Mouse (Mus musculus): ENCODE data around the gene Camk1g. TPM values are rescaled to one million over a fixed set of nuclear protein-coding genes. Genes with fewer than 3 reads are reported as not detected.

The Camk1g gene
- polyA plus RNA-seq, 1 experiment from 2014 or later: 9.4 TPM

- H3K36me3 ChIP-seq (ENCODE audit: control insufficient read depth, insufficient read depth, low read length): no peaks in the 10 kb centered on the region
- no peaks in the 10 kb centered on the region for H3K27me3 ChIP-seq (ENCODE audit: control insufficient read depth, insufficient read depth, low read length)
- ATAC-seq (ENCODE audit: insufficient number of reproducible peaks, insufficient read depth, low FRiP score, low read depth): peak; percentile 65
- no peak overlapping the region for H3K4me2 ChIP-seq (ENCODE audit: low read length)
- no peaks in the 10 kb centered on the region for H3K9me3 ChIP-seq (ENCODE audit: control insufficient read depth, low read length)
- 15% methylated on average over 5 of the region's 5 CpGs for WGBS
- peak overlapping the region; percentile 92 to 94 for H3K27ac ChIP-seq (replicated peaks in 1 of 2; ENCODE audit: control insufficient read depth in 1 of 2, insufficient read depth in 1 of 2, low read depth in 2 of 2, low read length in 2 of 2)
- peaks cover 41 to 44% of the 10 kb centered on the region in 2 experiments for H3K4me1 ChIP-seq (ENCODE audit: control insufficient read depth in 2 of 2, insufficient read depth in 2 of 2, low read length in 2 of 2)
- peak overlapping the region; percentile 35; the same call in 1 of the 2 replicates for H3K9ac ChIP-seq (ENCODE audit: low read length)
- no peak overlapping the region for H3K4me3 ChIP-seq (ENCODE audit: control insufficient read depth in 1 of 2, insufficient read depth in 1 of 2, low read depth in 1 of 2, low read length in 2 of 2)
Measured at GRCm38 (mm10) chr1:193315705-193316357, 54.3 kb downstream of the Camk1g start.

GRCm38 (mm10) chr1:193311596-193311995 is 58.5 kb downstream of the Camk1g start:
- Histone ChIP-seq H3K36me3 (ENCODE audit: control insufficient read depth, insufficient read depth, low read length) (no peaks in the 10 kb centered on the region), H3K4me1 (ENCODE audit: control insufficient read depth in 2 of 2, insufficient read depth in 2 of 2, low read length in 2 of 2) (peaks cover 26 to 28% of the 10 kb centered on the region in 2 experiments), H3K9ac (ENCODE audit: low read length) (no peak overlapping the region), H3K27me3 (ENCODE audit: control insufficient read depth, insufficient read depth, low read length) (no peaks in the 10 kb centered on the region), H3K4me2 (ENCODE audit: low read length) (no peak overlapping the region), H3K4me3 (ENCODE audit: control insufficient read depth in 1 of 2, insufficient read depth in 1 of 2, low read depth in 1 of 2, low read length in 2 of 2) (no peak overlapping the region), H3K27ac (replicated peaks in 1 of 2; ENCODE audit: control insufficient read depth in 1 of 2, insufficient read depth in 1 of 2, low read depth in 2 of 2, low read length in 2 of 2) (no peak overlapping the region), H3K9me3 (ENCODE audit: control insufficient read depth, low read length) (no peaks in the 10 kb centered on the region)
- no peak for ATAC-seq (ENCODE audit: insufficient number of reproducible peaks, insufficient read depth, low FRiP score, low read depth)
- 22% methylated on average over 1 of the region's 1 CpGs for WGBS

GRCm38 (mm10) chr1:193310519-193311085 is 59.5 kb downstream of the Camk1g start:
- no peak overlapping the region for H3K27ac ChIP-seq (replicated peaks in 1 of 2; ENCODE audit: control insufficient read depth in 1 of 2, insufficient read depth in 1 of 2, low read depth in 2 of 2, low read length in 2 of 2)
- no peak overlapping the region for H3K4me2 ChIP-seq (ENCODE audit: low read length)
- no peak overlapping the region for H3K4me3 ChIP-seq (ENCODE audit: control insufficient read depth in 1 of 2, insufficient read depth in 1 of 2, low read depth in 1 of 2, low read length in 2 of 2)
- no peaks in the 10 kb centered on the region for H3K9me3 ChIP-seq (ENCODE audit: control insufficient read depth, low read length)
- no peaks in the 10 kb centered on the region for H3K27me3 ChIP-seq (ENCODE audit: control insufficient read depth, insufficient read depth, low read length)
- peaks cover 16 to 19% of the 10 kb centered on the region in 2 experiments for H3K4me1 ChIP-seq (ENCODE audit: control insufficient read depth in 2 of 2, insufficient read depth in 2 of 2, low read length in 2 of 2)
- no peak overlapping the region for H3K9ac ChIP-seq (ENCODE audit: low read length)
- 80% methylated on average over 3 of the region's 3 CpGs for WGBS
- no peaks in the 10 kb centered on the region for H3K36me3 ChIP-seq (ENCODE audit: control insufficient read depth, insufficient read depth, low read length)
- ATAC-seq (ENCODE audit: insufficient number of reproducible peaks, insufficient read depth, low FRiP score, low read depth): no peak

- H3K9ac ChIP-seq (ENCODE audit: low read length): no peak overlapping the region
- no peaks in the 10 kb centered on the region for H3K36me3 ChIP-seq (ENCODE audit: control insufficient read depth, insufficient read depth, low read length)
- no peak overlapping the region for H3K4me2 ChIP-seq (ENCODE audit: low read length)
- no peak for ATAC-seq (ENCODE audit: insufficient number of reproducible peaks, insufficient read depth, low FRiP score, low read depth)
- no peaks in the 10 kb centered on the region for H3K9me3 ChIP-seq (ENCODE audit: control insufficient read depth, low read length)
- 25% methylated on average over 1 of the region's 1 CpGs for WGBS
- no peak overlapping the region for H3K27ac ChIP-seq (replicated peaks in 1 of 2; ENCODE audit: control insufficient read depth in 1 of 2, insufficient read depth in 1 of 2, low read depth in 2 of 2, low read length in 2 of 2)
- H3K4me1 ChIP-seq (ENCODE audit: control insufficient read depth in 2 of 2, insufficient read depth in 2 of 2, low read length in 2 of 2): peaks cover 10 to 13% of the 10 kb centered on the region in 2 experiments
- no peak overlapping the region for H3K4me3 ChIP-seq (ENCODE audit: control insufficient read depth in 1 of 2, insufficient read depth in 1 of 2, low read depth in 1 of 2, low read length in 2 of 2)
- H3K27me3 ChIP-seq (ENCODE audit: control insufficient read depth, insufficient read depth, low read length): no peaks in the 10 kb centered on the region
Measured at GRCm38 (mm10) chr1:193309785-193310518, 60.1 kb downstream of the Camk1g start.

- Histone ChIP-seq H3K36me3 (ENCODE audit: control insufficient read depth, insufficient read depth, low read length) (no peaks in the 10 kb centered on the region), H3K4me2 (ENCODE audit: low read length) (no peak overlapping the region), H3K4me1 (ENCODE audit: control insufficient read depth in 2 of 2, insufficient read depth in 2 of 2, low read length in 2 of 2) (peaks cover 8 to 9% of the 10 kb centered on the region in 2 experiments; a peak in 3 of 4 replicates), H3K4me3 (ENCODE audit: control insufficient read depth in 1 of 2, insufficient read depth in 1 of 2, low read depth in 1 of 2, low read length in 2 of 2) (no peak overlapping the region), H3K27me3 (ENCODE audit: control insufficient read depth, insufficient read depth, low read length) (no peaks in the 10 kb centered on the region), H3K9me3 (ENCODE audit: control insufficient read depth, low read length) (no peaks in the 10 kb centered on the region), H3K9ac (ENCODE audit: low read length) (no peak overlapping the region), H3K27ac (replicated peaks in 1 of 2; ENCODE audit: control insufficient read depth in 1 of 2, insufficient read depth in 1 of 2, low read depth in 2 of 2, low read length in 2 of 2) (no peak overlapping the region)
- no peak for ATAC-seq (ENCODE audit: insufficient number of reproducible peaks, insufficient read depth, low FRiP score, low read depth)
- WGBS: 92% methylated on average over 2 of the region's 2 CpGs
Measured at GRCm38 (mm10) chr1:193306832-193307231, 63.3 kb downstream of the Camk1g start.

- no peak overlapping the region for H3K4me3 ChIP-seq (ENCODE audit: control insufficient read depth in 1 of 2, insufficient read depth in 1 of 2, low read depth in 1 of 2, low read length in 2 of 2)
- no peak overlapping the region for H3K4me2 ChIP-seq (ENCODE audit: low read length)
- H3K9ac ChIP-seq (ENCODE audit: low read length): no peak overlapping the region
- no peaks in the 10 kb centered on the region for H3K36me3 ChIP-seq (ENCODE audit: control insufficient read depth, insufficient read depth, low read length)
- peaks cover 4% of the 10 kb centered on the region in 2 experiments; a peak in 2 of 4 replicates for H3K4me1 ChIP-seq (ENCODE audit: control insufficient read depth in 2 of 2, insufficient read depth in 2 of 2, low read length in 2 of 2)
- no peak for ATAC-seq (ENCODE audit: insufficient number of reproducible peaks, insufficient read depth, low FRiP score, low read depth)
- H3K27me3 ChIP-seq (ENCODE audit: control insufficient read depth, insufficient read depth, low read length): no peaks in the 10 kb centered on the region
- no peaks in the 10 kb centered on the region for H3K9me3 ChIP-seq (ENCODE audit: control insufficient read depth, low read length)
- H3K27ac ChIP-seq (replicated peaks in 1 of 2; ENCODE audit: control insufficient read depth in 1 of 2, insufficient read depth in 1 of 2, low read depth in 2 of 2, low read length in 2 of 2): no peak overlapping the region
- 57% methylated on average over 7 of the region's 7 CpGs for WGBS
Measured at GRCm38 (mm10) chr1:193305386-193305785, 64.7 kb downstream of the Camk1g start.

GRCm38 (mm10) chr1:193303096-193303495 is 67.0 kb downstream of the Camk1g start:
- ATAC-seq (ENCODE audit: insufficient number of reproducible peaks, insufficient read depth, low FRiP score, low read depth): no peak
- Histone ChIP-seq H3K27me3 (ENCODE audit: control insufficient read depth, insufficient read depth, low read length) (no peaks in the 10 kb centered on the region), H3K9ac (ENCODE audit: low read length) (no peak overlapping the region), H3K4me1 (ENCODE audit: control insufficient read depth in 2 of 2, insufficient read depth in 2 of 2, low read length in 2 of 2) (peaks cover 4% of the 10 kb centered on the region in 2 experiments; a peak in 2 of 4 replicates), H3K27ac (replicated peaks in 1 of 2; ENCODE audit: control insufficient read depth in 1 of 2, insufficient read depth in 1 of 2, low read depth in 2 of 2, low read length in 2 of 2) (no peak overlapping the region), H3K4me2 (ENCODE audit: low read length) (no peak overlapping the region), H3K4me3 (ENCODE audit: control insufficient read depth in 1 of 2, insufficient read depth in 1 of 2, low read depth in 1 of 2, low read length in 2 of 2) (no peak overlapping the region), H3K36me3 (ENCODE audit: control insufficient read depth, insufficient read depth, low read length) (no peaks in the 10 kb centered on the region), H3K9me3 (ENCODE audit: control insufficient read depth, low read length) (no peaks in the 10 kb centered on the region)
- WGBS: 60% methylated on average over 2 of the region's 2 CpGs
